Mouse (Mus musculus): Measurements from ENCODE around the gene Cpsf4l. TPM values are rescaled to one million over a fixed set of nuclear protein-coding genes. Genes with fewer than 3 reads are reported as not detected.

The Cpsf4l gene
- polyA plus RNA-seq, 1 experiment from 2014 or later: 1.4 TPM

DNA sequence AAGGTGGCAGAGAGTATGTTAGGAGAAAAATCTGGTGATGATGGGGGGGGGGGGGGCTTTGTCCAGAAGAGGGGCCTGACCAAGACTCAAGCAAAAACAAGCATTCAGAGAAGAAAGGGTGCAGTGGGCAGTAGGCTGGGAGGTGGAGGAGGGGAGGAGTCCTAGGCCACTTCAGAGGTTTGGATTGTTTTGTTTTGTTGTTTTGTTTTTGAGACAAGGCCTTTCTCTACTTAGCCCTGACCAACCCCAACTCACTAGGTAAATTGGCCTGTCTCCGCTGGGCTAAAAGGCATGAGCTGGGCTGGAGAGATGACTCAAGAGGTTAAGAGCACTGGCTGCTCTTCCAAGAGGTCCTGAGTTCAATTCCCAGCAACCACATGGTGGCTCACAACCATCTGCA, 1.2 kb upstream of the Cpsf4l start:
- no peak overlapping the region for H3K4me2 ChIP-seq (replicated peaks; ENCODE audit: low read depth, low read length)
- H3K4me3 ChIP-seq (ENCODE audit: low read length): no peak overlapping the region
- peak overlapping the region; percentile 71; the same call in 1 of the 2 replicates for H3K27ac ChIP-seq (ENCODE audit: low read depth, low read length)
- no peak for ATAC-seq (ENCODE audit: low FRiP score, low TSS enrichment)
- 67% methylated on average over 1 of the region's 1 CpGs for WGBS
- H3K36me3 ChIP-seq (ENCODE audit: control insufficient read depth, insufficient read depth, low read length): no peaks in the 10 kb centered on the region
- no peaks in the 10 kb centered on the region for H3K9me3 ChIP-seq (ENCODE audit: control insufficient read depth, low read length)
- no peak overlapping the region for H3K9ac ChIP-seq (ENCODE audit: low read depth, low read length)
- H3K4me1 ChIP-seq (ENCODE audit: control insufficient read depth, insufficient read depth, low read length): peaks cover 19% of the 10 kb centered on the region
- H3K27me3 ChIP-seq (ENCODE audit: control insufficient read depth, insufficient read depth, low read length): no peaks in the 10 kb centered on the region; the same call in 1 of the 2 replicates

DNA sequence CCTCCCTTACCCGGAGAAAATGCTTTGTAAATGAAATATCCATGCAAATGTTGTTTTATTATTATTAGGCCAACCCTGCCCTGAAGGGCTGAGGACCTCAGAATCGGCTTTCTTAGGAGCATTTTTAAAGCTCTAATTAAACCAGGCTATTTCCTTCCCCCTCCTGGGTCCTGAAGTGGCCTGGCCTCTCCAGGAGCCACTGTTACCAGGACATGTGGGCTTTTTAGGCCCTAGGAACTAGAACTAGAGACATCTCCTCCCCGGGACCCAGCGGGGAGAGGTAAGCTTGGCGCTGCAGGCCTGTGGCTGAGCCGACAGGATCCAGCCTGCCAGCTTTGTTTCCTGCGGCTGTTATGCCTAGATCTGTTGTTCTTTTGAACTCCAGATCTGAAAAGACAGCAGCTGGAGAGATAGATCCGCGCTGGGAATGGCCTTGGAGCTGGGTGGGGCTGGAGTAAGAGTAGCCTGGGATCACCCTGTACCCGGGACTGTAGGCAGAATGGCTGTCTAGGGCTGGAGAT, 500 bp upstream of the Cpsf4l start:
- WGBS: 7% methylated on average over 10 of the region's 10 CpGs
- Histone ChIP-seq H3K4me1 (ENCODE audit: control insufficient read depth, insufficient read depth, low read length) (peaks cover 19% of the 10 kb centered on the region), H3K27ac (ENCODE audit: low read depth, low read length) (peak overlapping the region; percentile 71; the same call in 1 of the 2 replicates), H3K9ac (ENCODE audit: low read depth, low read length) (peak overlapping the region; percentile 54), H3K4me3 (ENCODE audit: low read length) (no peak overlapping the region), H3K27me3 (ENCODE audit: control insufficient read depth, insufficient read depth, low read length) (no peaks in the 10 kb centered on the region; the same call in 1 of the 2 replicates), H3K36me3 (ENCODE audit: control insufficient read depth, insufficient read depth, low read length) (no peaks in the 10 kb centered on the region), H3K4me2 (replicated peaks; ENCODE audit: low read depth, low read length) (peak overlapping the region; percentile 15; the same call in 1 of the 2 replicates), H3K9me3 (ENCODE audit: control insufficient read depth, low read length) (no peaks in the 10 kb centered on the region)
- ATAC-seq (ENCODE audit: low FRiP score, low TSS enrichment): 0 out of 2 replicates have a peak, but pooled peaks have one; percentile 8

DNA sequence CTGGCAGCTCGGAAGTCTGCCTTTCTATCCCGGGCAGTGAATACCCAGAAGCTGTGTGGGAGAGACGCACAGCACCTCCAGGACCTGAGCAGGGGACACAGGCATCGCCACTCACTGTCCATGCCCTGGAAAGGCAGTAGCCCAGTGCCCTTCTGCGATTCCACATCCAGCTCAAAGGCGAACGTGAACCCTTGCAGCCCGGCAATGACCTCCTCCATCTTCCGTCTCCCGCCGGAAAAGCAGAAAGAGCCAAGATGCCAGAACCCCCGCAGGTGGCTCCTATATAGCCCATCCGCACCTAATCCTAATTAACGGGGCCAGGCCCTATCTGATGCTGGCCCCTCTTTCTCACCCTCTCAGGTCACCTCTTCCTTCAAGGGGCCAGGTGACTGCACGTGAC, 545 bp downstream of the Cpsf4l start:
- 0 out of 2 replicates have a peak overlapping the region, but pooled peaks have one; percentile 19 for H3K9ac ChIP-seq (ENCODE audit: low read depth, low read length)
- 21% methylated on average over 15 of the region's 15 CpGs for WGBS
- no peak overlapping the region for H3K27ac ChIP-seq (ENCODE audit: low read depth, low read length)
- no peaks in the 10 kb centered on the region; the same call in 1 of the 2 replicates for H3K27me3 ChIP-seq (ENCODE audit: control insufficient read depth, insufficient read depth, low read length)
- H3K4me1 ChIP-seq (ENCODE audit: control insufficient read depth, insufficient read depth, low read length): peaks cover 19% of the 10 kb centered on the region
- no peak overlapping the region for H3K4me2 ChIP-seq (replicated peaks; ENCODE audit: low read depth, low read length)
- H3K36me3 ChIP-seq (ENCODE audit: control insufficient read depth, insufficient read depth, low read length): no peaks in the 10 kb centered on the region
- no peak overlapping the region for H3K4me3 ChIP-seq (ENCODE audit: low read length)
- no peaks in the 10 kb centered on the region for H3K9me3 ChIP-seq (ENCODE audit: control insufficient read depth, low read length)
- ATAC-seq (ENCODE audit: low FRiP score, low TSS enrichment): 0 out of 2 replicates have a peak, but pooled peaks have one; percentile 4

DNA sequence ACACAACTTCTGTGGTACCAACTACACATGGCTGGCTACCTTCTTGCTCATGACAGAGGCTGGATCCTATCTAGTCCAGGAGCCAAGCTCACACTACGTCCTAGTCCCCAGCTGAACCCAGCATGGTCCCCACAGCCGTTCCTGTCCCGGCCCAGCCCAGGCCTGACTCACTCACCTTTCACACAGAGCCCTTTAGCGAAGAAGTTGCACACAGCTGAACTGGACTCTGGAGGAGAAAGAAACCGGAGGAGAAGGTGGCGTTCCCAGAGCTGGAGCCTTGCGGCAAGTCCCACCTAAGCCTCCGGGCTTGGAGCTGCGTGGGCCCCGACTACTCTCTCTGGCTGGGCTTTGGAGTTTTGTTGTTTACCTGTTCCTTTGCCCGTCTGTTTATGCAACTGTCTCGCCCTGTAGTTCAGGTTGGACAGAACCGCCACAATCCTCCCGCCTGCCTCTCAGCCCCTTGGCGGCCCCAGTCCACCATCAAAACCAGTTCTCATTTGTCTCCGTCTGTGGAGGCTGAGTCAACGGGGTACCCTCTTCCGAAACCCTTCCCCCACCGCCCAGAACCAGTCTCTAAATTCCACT, 1.1 kb downstream of the Cpsf4l start:
- Histone ChIP-seq H3K4me3 (ENCODE audit: low read length) (no peak overlapping the region), H3K9me3 (ENCODE audit: control insufficient read depth, low read length) (no peaks in the 10 kb centered on the region), H3K9ac (ENCODE audit: low read depth, low read length) (no peak overlapping the region), H3K27ac (ENCODE audit: low read depth, low read length) (no peak overlapping the region), H3K36me3 (ENCODE audit: control insufficient read depth, insufficient read depth, low read length) (no peaks in the 10 kb centered on the region), H3K4me1 (ENCODE audit: control insufficient read depth, insufficient read depth, low read length) (peaks cover 19% of the 10 kb centered on the region), H3K27me3 (ENCODE audit: control insufficient read depth, insufficient read depth, low read length) (no peaks in the 10 kb centered on the region; the same call in 1 of the 2 replicates), H3K4me2 (replicated peaks; ENCODE audit: low read depth, low read length) (no peak overlapping the region)
- no peak for ATAC-seq (ENCODE audit: low FRiP score, low TSS enrichment)
- WGBS: 48% methylated on average over 19 of the region's 19 CpGs

DNA sequence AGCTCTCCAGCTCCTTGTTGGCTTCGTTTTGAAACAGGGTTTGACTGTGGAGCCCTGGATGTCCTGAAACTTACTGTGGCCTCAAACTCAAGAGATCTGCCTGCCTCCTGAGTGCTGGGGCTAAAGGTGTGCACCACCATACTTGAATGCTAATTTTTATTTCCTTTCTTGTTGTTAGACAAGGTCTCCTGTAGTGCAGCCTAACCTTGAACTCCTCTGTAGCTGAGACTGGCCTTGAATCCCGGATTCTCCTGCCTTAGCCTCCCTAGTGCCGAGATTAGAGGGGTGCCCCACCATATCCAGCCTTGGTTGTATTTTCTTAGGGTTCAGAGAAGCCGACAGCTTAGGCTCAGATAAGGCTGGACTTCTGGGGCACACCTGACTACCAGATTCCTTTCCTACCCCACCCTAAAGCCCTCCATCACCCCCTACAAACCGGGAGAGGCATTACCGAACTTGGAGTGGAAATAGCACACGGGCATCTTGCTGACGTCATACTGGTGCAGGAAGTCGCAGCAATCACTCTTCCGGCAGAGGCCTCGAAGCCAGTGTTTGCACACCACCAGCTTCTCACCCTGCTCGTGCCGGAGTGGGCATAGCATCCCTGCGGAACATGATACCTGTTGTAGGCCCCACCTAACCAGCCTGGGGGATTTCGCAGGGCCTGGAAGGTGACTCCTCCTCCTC, 3.7 kb downstream of the Cpsf4l start:
- no peaks in the 10 kb centered on the region; the same call in 1 of the 2 replicates for H3K27me3 ChIP-seq (ENCODE audit: control insufficient read depth, insufficient read depth, low read length)
- H3K36me3 ChIP-seq (ENCODE audit: control insufficient read depth, insufficient read depth, low read length): no peaks in the 10 kb centered on the region
- no peak for ATAC-seq (ENCODE audit: low FRiP score, low TSS enrichment)
- H3K9me3 ChIP-seq (ENCODE audit: control insufficient read depth, low read length): no peaks in the 10 kb centered on the region
- H3K27ac ChIP-seq (ENCODE audit: low read depth, low read length): no peak overlapping the region
- H3K9ac ChIP-seq (ENCODE audit: low read depth, low read length): no peak overlapping the region
- H3K4me3 ChIP-seq (ENCODE audit: low read length): no peak overlapping the region
- 83% methylated on average over 15 of the region's 15 CpGs for WGBS
- peaks cover 19% of the 10 kb centered on the region for H3K4me1 ChIP-seq (ENCODE audit: control insufficient read depth, insufficient read depth, low read length)
- no peak overlapping the region for H3K4me2 ChIP-seq (replicated peaks; ENCODE audit: low read depth, low read length)

DNA sequence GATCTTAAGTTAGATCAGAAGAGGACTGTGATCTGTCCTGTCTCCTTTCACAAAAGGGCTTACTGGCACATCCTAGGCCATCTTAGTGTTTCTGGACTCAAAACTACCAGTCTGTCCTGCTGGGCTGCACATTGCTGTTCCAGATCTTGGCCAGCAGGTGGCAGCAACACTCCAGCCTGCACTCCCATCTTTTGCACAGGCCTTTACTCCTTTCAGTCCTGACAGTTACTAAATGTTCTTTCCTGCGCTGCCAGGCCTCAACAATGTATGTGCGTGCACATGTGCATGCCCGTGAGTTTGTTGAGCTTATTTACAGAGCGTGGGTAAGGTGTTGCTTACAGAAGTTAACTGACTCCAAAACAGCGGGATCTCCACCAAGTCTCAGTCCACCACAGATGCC, 6.1 kb downstream of the Cpsf4l start:
- WGBS: 42% methylated on average over 5 of the region's 5 CpGs
- Histone ChIP-seq H3K27ac (ENCODE audit: low read depth, low read length) (no peak overlapping the region), H3K4me2 (replicated peaks; ENCODE audit: low read depth, low read length) (no peak overlapping the region), H3K27me3 (ENCODE audit: control insufficient read depth, insufficient read depth, low read length) (no peaks in the 10 kb centered on the region), H3K4me1 (ENCODE audit: control insufficient read depth, insufficient read depth, low read length) (peaks cover 3% of the 10 kb centered on the region; the same call in 1 of the 2 replicates), H3K9ac (ENCODE audit: low read depth, low read length) (no peak overlapping the region), H3K9me3 (ENCODE audit: control insufficient read depth, low read length) (no peaks in the 10 kb centered on the region), H3K4me3 (ENCODE audit: low read length) (no peak overlapping the region), H3K36me3 (ENCODE audit: control insufficient read depth, insufficient read depth, low read length) (no peaks in the 10 kb centered on the region; the same call in 1 of the 2 replicates)
- peak; percentile 56; the same call in 1 of the 2 replicates for ATAC-seq (ENCODE audit: low FRiP score, low TSS enrichment)

DNA sequence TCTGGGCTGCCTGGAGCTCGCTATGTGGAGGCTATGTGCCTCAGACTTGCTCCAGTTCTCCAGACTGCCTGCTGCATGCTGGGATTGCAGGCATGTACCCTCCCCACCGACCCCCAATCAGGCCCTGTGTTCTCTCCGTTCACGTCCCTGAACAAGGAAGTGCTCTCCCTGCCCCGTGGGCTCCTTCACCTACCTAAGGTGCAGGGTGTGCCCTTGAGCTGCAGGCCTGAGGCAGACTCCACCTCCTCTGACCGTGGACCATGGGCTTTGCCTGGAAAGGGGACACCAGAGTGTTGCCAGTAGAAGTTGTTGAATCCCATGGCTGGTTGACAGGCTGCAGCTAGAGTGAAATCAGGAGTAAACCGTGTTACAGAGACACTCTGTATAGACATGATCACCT, 10.2 kb downstream of the Cpsf4l start:
- no peak overlapping the region for H3K4me3 ChIP-seq (ENCODE audit: low read length)
- H3K9me3 ChIP-seq (ENCODE audit: control insufficient read depth, low read length): 0 out of 2 replicates have a peak, but pooled peaks cover 4% of the 10 kb centered on the region
- no peaks in the 10 kb centered on the region for H3K27me3 ChIP-seq (ENCODE audit: control insufficient read depth, insufficient read depth, low read length)
- H3K4me1 ChIP-seq (ENCODE audit: control insufficient read depth, insufficient read depth, low read length): no peaks in the 10 kb centered on the region
- H3K36me3 ChIP-seq (ENCODE audit: control insufficient read depth, insufficient read depth, low read length): peaks cover 11% of the 10 kb centered on the region
- 73% methylated on average over 7 of the region's 7 CpGs for WGBS
- no peak overlapping the region for H3K27ac ChIP-seq (ENCODE audit: low read depth, low read length)
- no peak overlapping the region for H3K4me2 ChIP-seq (replicated peaks; ENCODE audit: low read depth, low read length)
- H3K9ac ChIP-seq (ENCODE audit: low read depth, low read length): no peak overlapping the region
- ATAC-seq (ENCODE audit: low FRiP score, low TSS enrichment): no peak

DNA sequence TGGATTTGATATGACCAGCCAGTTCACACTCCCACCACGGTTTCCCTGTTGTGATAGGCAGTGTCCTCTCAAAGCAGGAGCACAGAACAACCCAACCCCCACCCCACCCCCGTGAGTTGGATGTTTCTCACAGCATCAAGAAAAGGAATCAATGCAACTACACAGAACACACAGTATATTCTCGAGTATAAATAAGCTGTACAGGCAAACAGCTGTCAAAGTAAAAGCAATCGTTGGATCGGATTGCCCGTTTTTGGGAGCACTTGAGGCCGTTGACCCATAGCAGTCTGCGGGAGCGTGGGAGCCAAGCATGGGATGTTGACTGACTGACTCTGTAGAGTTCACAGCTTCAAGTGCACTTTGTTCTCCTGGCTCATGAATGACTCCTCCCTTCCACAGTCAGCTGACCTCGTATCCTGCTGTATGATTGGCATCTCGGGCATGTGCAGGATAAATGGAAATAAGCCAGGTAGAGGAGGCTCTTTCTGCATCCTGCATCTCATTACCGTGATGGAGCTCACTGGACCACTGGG, 11.7 kb downstream of the Cpsf4l start:
- Histone ChIP-seq H3K9me3 (ENCODE audit: control insufficient read depth, low read length) (0 out of 2 replicates have a peak, but pooled peaks cover 4% of the 10 kb centered on the region), H3K36me3 (ENCODE audit: control insufficient read depth, insufficient read depth, low read length) (peaks cover 23% of the 10 kb centered on the region), H3K27ac (ENCODE audit: low read depth, low read length) (no peak overlapping the region), H3K4me1 (ENCODE audit: control insufficient read depth, insufficient read depth, low read length) (no peaks in the 10 kb centered on the region), H3K4me2 (replicated peaks; ENCODE audit: low read depth, low read length) (no peak overlapping the region), H3K4me3 (ENCODE audit: low read length) (no peak overlapping the region), H3K27me3 (ENCODE audit: control insufficient read depth, insufficient read depth, low read length) (no peaks in the 10 kb centered on the region), H3K9ac (ENCODE audit: low read depth, low read length) (no peak overlapping the region)
- 46% methylated on average over 12 of the region's 12 CpGs for WGBS
- ATAC-seq (ENCODE audit: low FRiP score, low TSS enrichment): peak; percentile 59; the same call in 1 of the 2 replicates
